In the genomic region with DNA sequence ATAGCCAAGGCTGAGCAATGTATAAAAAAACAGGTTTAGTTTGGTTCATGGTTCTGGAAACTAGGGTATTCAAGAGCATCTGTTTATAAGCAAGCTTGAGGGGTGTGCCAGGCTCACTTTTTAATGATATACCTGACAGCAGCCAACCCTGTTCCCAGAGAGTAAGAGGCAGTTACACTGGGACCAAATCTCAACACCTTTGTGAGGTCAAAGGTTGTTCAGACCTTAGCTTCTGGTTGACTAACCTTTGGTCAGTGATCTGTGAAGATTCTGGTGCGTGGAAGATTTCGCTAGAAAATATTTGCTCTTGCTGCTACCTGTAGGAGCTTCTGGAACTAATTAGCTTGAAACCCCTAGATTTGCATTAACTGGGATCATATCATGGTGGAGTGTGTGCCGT, we compare ENCODE assay signal across 21 mouse cellular contexts.
"Had no signal": no experiment of that assay in that cellular context is flagged by ENCODE, and none has a peak within 500 bp of the region (broad histone marks: within the 10 kb centered on the region; RNA-seq: fewer than 3 reads in every experiment).

No protein-coding gene starts in this region.

- H3K36me3 ChIP-seq: lung, embryonic 15.5 days; midbrain, embryonic 13.5 days; midbrain, embryonic 15.5 days; neural tube, embryonic 13.5 days; neural tube, embryonic 15.5 days had no signal

- H3K9me3 ChIP-seq: lung, embryonic 15.5 days; megakaryocyte, embryonic 14.5 days; midbrain, embryonic 13.5 days; midbrain, embryonic 15.5 days; neural tube, embryonic 13.5 days; neural tube, embryonic 15.5 days had no signal

- H3K4me2 ChIP-seq: lung, embryonic 15.5 days; midbrain, embryonic 11.5 days; midbrain, embryonic 13.5 days; midbrain, embryonic 15.5 days; neural tube, embryonic 13.5 days; neural tube, embryonic 15.5 days had no signal

- DNase-seq: lung, adult 2 months; lung, postnatal 14 days; lung, postnatal 36 days; retina, postnatal 1 day; right cerebral cortex, adult 18-20 months; right cerebral cortex, postnatal 25 days; right cerebral cortex, postnatal 4 days; spleen, adult 18-20 months; thymus, adult 18-20 months; thymus, postnatal 14 days; thymus, postnatal 36 days had no signal

- H3K4me1 ChIP-seq: lung, embryonic 15.5 days; megakaryocyte, embryonic 14.5 days; midbrain, embryonic 13.5 days; midbrain, embryonic 15.5 days; neural tube, embryonic 13.5 days; neural tube, embryonic 15.5 days had no signal

- H3K9ac ChIP-seq: lung, embryonic 15.5 days; midbrain, embryonic 13.5 days; midbrain, embryonic 15.5 days; neural tube, embryonic 13.5 days; neural tube, embryonic 15.5 days had no signal

- ATAC-seq: lung, postnatal 0 days; midbrain, embryonic 13.5 days; midbrain, embryonic 15.5 days had no signal

- H3K4me3 ChIP-seq: lung, embryonic 15.5 days; megakaryocyte, embryonic 14.5 days; midbrain, embryonic 13.5 days; midbrain, embryonic 15.5 days; myocyte; neural tube, embryonic 13.5 days; neural tube, embryonic 15.5 days had no signal

- H3K27me3 ChIP-seq: lung, embryonic 15.5 days; midbrain, embryonic 13.5 days; midbrain, embryonic 15.5 days; neural tube, embryonic 13.5 days; neural tube, embryonic 15.5 days had no signal

- H3K27ac ChIP-seq: lung, embryonic 15.5 days; macrophage; midbrain, embryonic 13.5 days; midbrain, embryonic 15.5 days; neural tube, embryonic 13.5 days; neural tube, embryonic 15.5 days had no signal
